Mouse (Mus musculus): ENCODE data around the gene Mrps33.

DNA sequence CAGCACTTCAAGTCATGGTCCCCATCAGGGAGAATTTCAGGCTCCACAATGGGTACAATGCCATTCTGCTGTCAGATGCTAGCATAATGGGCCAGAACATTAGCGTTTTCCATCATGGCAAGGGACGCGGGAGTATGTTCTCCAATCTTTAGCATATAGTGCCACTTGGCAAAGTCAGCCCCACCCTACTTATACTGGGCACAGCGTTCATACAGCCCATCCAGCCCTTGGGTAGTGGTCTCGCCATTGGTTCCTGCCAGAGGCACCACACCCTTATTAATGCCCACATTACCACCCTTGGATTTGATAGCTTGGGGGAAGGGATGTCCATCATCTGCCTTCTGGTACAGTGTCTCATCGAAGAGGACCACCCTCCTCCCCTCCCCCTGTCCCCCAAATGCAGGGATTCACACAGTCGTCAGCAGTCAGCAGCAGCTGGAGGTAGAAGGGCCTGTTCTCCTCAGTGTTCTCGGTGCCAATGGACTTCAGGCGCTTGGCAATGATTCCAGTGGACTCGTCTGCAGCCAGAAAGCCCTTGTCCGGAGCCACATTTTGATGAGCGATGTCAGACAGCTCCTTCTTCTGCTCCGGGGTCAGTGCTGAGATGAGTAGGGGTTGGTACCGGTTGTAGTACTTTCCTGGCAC is 33.0 kb upstream of the Mrps33 start:
- no peak for TF ChIP-seq POLR2A (IDR thresholded peaks at IDR 0.05; ENCODE audit: borderline replicate concordance, extremely low read depth, low read depth, low read length)
- TF ChIP-seq CTCF (IDR thresholded peaks at IDR 0.05; ENCODE audit: insufficient read depth, low read length): no peak
